Mouse (Mus musculus): ENCODE data around the gene Dhrs9. TPM values are rescaled to one million over a fixed set of nuclear protein-coding genes. Genes with fewer than 3 reads are reported as not detected.

The Dhrs9 gene
- total and polyA plus RNA-seq, 3 experiments = not detected

GRCm38 (mm10) chr2:69445896-69446472 is 65.7 kb downstream of the Dhrs9 start:
- no peaks in the 10 kb centered on the region for H3K36me3 ChIP-seq (replicated peaks in 1 of 2; ENCODE audit: control insufficient read depth in 1 of 2, insufficient read depth in 1 of 2, low read length in 1 of 2)

GRCm38 (mm10) chr2:69448581-69448980 is 68.3 kb downstream of the Dhrs9 start:
- in situ Hi-C loops (cut with MboI; ENCODE audit: low pct_ligation_motif_present, low pct_unique_long_range_greater_than_20kb, low sequenced_read_pairs) (no loop called here), dilution Hi-C loops (cut with MboI; ENCODE audit: extremely low pct_ligation_motif_present, extremely low pct_unique_long_range_greater_than_20kb, low sequenced_read_pairs) (no loop called here)
- Histone ChIP-seq H3K36me3 (replicated peaks in 1 of 2; ENCODE audit: control insufficient read depth in 1 of 2, insufficient read depth in 1 of 2, low read length in 1 of 2) (no peaks in the 10 kb centered on the region), H3K4me3 (replicated peaks in 1 of 3; ENCODE audit: low read depth in 2 of 3, low read length in 2 of 3, poor library complexity in 1 of 3) (no peak overlapping the region), H3K4me2 (ENCODE audit: insufficient read depth, low read depth, poor library complexity, severe bottlenecking) (no peak overlapping the region), H3K4me1 (ENCODE audit: control insufficient read depth in 1 of 2, insufficient read depth in 2 of 2) (peaks cover 0 to 2% of the 10 kb centered on the region in 2 experiments; a peak in 1 of 4 replicates), H3K9me3 (replicated peaks; ENCODE audit: low read length) (no peaks in the 10 kb centered on the region), H3K79me2 (replicated peaks; ENCODE audit: control insufficient read depth, extremely low read depth, insufficient read depth, poor library complexity, severe bottlenecking) (no peaks in the 10 kb centered on the region), H3K27me3 (replicated peaks) (no peaks in the 10 kb centered on the region), H3K9ac (ENCODE audit: insufficient read depth, low read depth) (no peak overlapping the region), H3K27ac (ENCODE audit: insufficient read depth, low read depth) (no peak overlapping the region)
- no peak for TF ChIP-seq USF1 (IDR thresholded peaks at IDR 0.05; ENCODE audit: low read depth, low read length)
- TF ChIP-seq CTCF (conservative IDR thresholded peaks at IDR 0.05 in 1 of 2, IDR thresholded peaks at IDR 0.05 in 1 of 2; ENCODE audit: low read depth in 2 of 2, low read length in 2 of 2) = no peak
- DNase-seq (ENCODE audit: extremely low read depth) = no peak

More at GRCm38 (mm10) chr2:69445896-69446472, 65.7 kb downstream of the Dhrs9 start:
- no peaks in the 10 kb centered on the region for H3K79me2 ChIP-seq (replicated peaks; ENCODE audit: control insufficient read depth, extremely low read depth, insufficient read depth, poor library complexity, severe bottlenecking)
- TF ChIP-seq NELFE (IDR thresholded peaks at IDR 0.05; ENCODE audit: low read depth, low read length) (no peak), USF1 (IDR thresholded peaks at IDR 0.05; ENCODE audit: low read depth, low read length) (no peak), HCFC1 (IDR thresholded peaks at IDR 0.05; ENCODE audit: low read depth, low read length) (no peak), ZMIZ1 (IDR thresholded peaks at IDR 0.05; ENCODE audit: low read depth, low read length) (no peak), NRF1 (IDR thresholded peaks at IDR 0.05; ENCODE audit: low read depth, low read length) (no peak), TCF12 (IDR thresholded peaks at IDR 0.05; ENCODE audit: low read depth, low read length) (no peak), ELF1 (IDR thresholded peaks at IDR 0.05; ENCODE audit: low read depth, low read length) (no peak), ZNF384 (IDR thresholded peaks at IDR 0.05; ENCODE audit: low read depth, low read length) (no peak), GABPA (IDR thresholded peaks at IDR 0.05; ENCODE audit: insufficient replicate concordance, low read depth, low read length) (no peak), CHD1 (IDR thresholded peaks at IDR 0.05; ENCODE audit: low read depth, low read length) (no peak), POLR2A (IDR thresholded peaks at IDR 0.05; ENCODE audit: low read depth, low read length) (no peak), TBP (conservative IDR thresholded peaks at IDR 0.05; ENCODE audit: low read depth, low read length) (no peak), JUN (IDR thresholded peaks at IDR 0.05; ENCODE audit: insufficient read depth, low read depth, low read length) (no peak)
- DNase-seq (ENCODE audit: extremely low read depth) = no peak
- H3K9ac ChIP-seq (ENCODE audit: insufficient read depth, low read depth) = no peak overlapping the region
- no peak overlapping the region for H3K4me2 ChIP-seq (ENCODE audit: insufficient read depth, low read depth, poor library complexity, severe bottlenecking)
- H3K4me3 ChIP-seq (replicated peaks in 1 of 3; ENCODE audit: low read depth in 2 of 3, low read length in 2 of 3, poor library complexity in 1 of 3) = no peak overlapping the region
- no peak overlapping the region for H3K27ac ChIP-seq (ENCODE audit: insufficient read depth, low read depth)
- no peaks in the 10 kb centered on the region for H3K4me1 ChIP-seq (ENCODE audit: control insufficient read depth in 1 of 2, insufficient read depth in 2 of 2)
- dilution Hi-C loops (cut with MboI; ENCODE audit: extremely low pct_ligation_motif_present, extremely low pct_unique_long_range_greater_than_20kb, low sequenced_read_pairs) (no loop called here), in situ Hi-C loops (cut with MboI; ENCODE audit: low pct_ligation_motif_present, low pct_unique_long_range_greater_than_20kb, low sequenced_read_pairs) (no loop called here)
- no peaks in the 10 kb centered on the region for H3K27me3 ChIP-seq (replicated peaks)
- no peaks in the 10 kb centered on the region for H3K9me3 ChIP-seq (replicated peaks; ENCODE audit: low read length)

DNA sequence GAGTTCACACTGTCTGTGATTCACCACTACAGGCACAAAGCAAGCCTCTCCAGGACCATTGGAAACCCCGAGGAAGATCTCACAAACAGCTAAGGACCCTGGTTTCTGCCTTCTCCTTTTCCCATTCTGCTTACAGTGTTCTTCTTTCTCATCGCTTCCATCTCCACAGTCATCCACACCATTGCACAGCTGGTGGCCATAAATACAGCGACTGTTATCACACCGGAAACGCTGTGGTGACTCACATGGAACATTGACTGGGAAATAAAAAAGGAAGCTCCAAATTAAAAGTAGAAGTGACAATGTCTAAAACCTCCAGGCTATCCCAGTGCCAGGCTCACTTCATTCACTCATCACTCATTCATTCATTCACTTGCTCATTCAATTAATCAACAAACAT is 70.9 kb downstream of the Dhrs9 start:
- H3K9me3 ChIP-seq (replicated peaks; ENCODE audit: low read length) = no peaks in the 10 kb centered on the region
- in situ Hi-C loops (cut with MboI; ENCODE audit: low pct_ligation_motif_present, low pct_unique_long_range_greater_than_20kb, low sequenced_read_pairs) (no loop called here), dilution Hi-C loops (cut with MboI; ENCODE audit: extremely low pct_ligation_motif_present, extremely low pct_unique_long_range_greater_than_20kb, low sequenced_read_pairs) (no loop called here)
- no peak overlapping the region for H3K27ac ChIP-seq (ENCODE audit: insufficient read depth, low read depth)
- H3K4me1 ChIP-seq (ENCODE audit: control insufficient read depth in 1 of 2, insufficient read depth in 2 of 2) = peaks cover 0 to 2% of the 10 kb centered on the region in 2 experiments; a peak in 1 of 4 replicates
- H3K9ac ChIP-seq (ENCODE audit: insufficient read depth, low read depth) = no peak overlapping the region
- H3K36me3 ChIP-seq (replicated peaks in 1 of 2; ENCODE audit: control insufficient read depth in 1 of 2, insufficient read depth in 1 of 2, low read length in 1 of 2) = no peaks in the 10 kb centered on the region
- no peak for DNase-seq (ENCODE audit: extremely low read depth)
- no peak overlapping the region for H3K4me2 ChIP-seq (ENCODE audit: insufficient read depth, low read depth, poor library complexity, severe bottlenecking)
- H3K4me3 ChIP-seq (replicated peaks in 1 of 3; ENCODE audit: low read depth in 2 of 3, low read length in 2 of 3, poor library complexity in 1 of 3) = no peak overlapping the region
- no peaks in the 10 kb centered on the region for H3K79me2 ChIP-seq (replicated peaks; ENCODE audit: control insufficient read depth, extremely low read depth, insufficient read depth, poor library complexity, severe bottlenecking)
- no peaks in the 10 kb centered on the region for H3K27me3 ChIP-seq (replicated peaks)
- TF ChIP-seq JUND (conservative IDR thresholded peaks at IDR 0.05; ENCODE audit: low read depth, low read length) (no peak), ZKSCAN1 (IDR thresholded peaks at IDR 0.05; ENCODE audit: borderline replicate concordance, low read depth, low read length) (no peak), ELF1 (IDR thresholded peaks at IDR 0.05; ENCODE audit: low read depth, low read length) (no peak), USF1 (IDR thresholded peaks at IDR 0.05; ENCODE audit: low read depth, low read length) (no peak), MAZ (IDR thresholded peaks at IDR 0.05; ENCODE audit: low read depth, low read length) (no peak), JUN (IDR thresholded peaks at IDR 0.05; ENCODE audit: insufficient read depth, low read depth, low read length) (no peak), HCFC1 (IDR thresholded peaks at IDR 0.05; ENCODE audit: low read depth, low read length) (no peak), PAX5 (IDR thresholded peaks at IDR 0.05; ENCODE audit: low read length) (no peak), MAFK (IDR thresholded peaks at IDR 0.05; ENCODE audit: insufficient replicate concordance, low read length) (no peak), TCF12 (IDR thresholded peaks at IDR 0.05; ENCODE audit: low read depth, low read length) (no peak), CHD2 (IDR thresholded peaks at IDR 0.05; ENCODE audit: low read length) (no peak)

Measured in CH12.LX (cell line).